ENCODE assay signal across 7 mouse cellular contexts in the genomic region with DNA sequence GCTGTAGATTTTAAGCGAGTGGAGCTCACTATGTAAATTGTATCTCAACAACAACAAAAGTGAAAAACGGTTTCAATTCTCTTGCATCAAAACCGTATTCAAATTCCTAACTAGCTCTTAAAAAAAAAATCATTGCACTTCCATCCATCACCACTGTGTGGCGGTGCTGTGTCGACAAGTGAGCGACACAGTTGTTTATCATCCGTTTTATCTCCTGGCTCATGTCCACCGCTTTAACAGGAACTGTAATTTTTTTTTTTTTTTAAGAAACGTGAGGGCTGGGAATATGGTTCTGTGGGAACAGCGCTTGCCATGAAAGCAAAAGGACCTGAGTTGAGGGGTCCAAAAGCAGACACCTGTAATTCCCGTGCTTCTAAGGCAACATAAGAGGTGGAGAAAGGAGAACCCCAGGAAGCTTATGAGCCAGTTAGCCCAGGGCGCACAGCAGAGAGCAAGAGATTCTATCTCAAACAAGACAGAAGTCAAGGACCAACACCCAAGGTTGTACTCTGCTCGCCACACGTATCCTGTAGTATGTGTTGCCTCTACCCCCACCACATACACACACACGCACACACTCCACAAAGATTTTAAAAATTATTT. TPM values are rescaled to one million over a fixed set of nuclear protein-coding genes. Genes with fewer than 3 reads are reported as not detected.
DNase-seq lines count a peak whose midpoint lies in the region; ATAC-seq and TF ChIP-seq lines count a peak whose summit lies in the region.

No protein-coding gene starts in this region.

- H3K4me1 ChIP-seq in forebrain, embryonic 12.5 days = peaks cover 7% of the 10 kb centered on the region; the same call in 1 of the 2 replicates
- H3K4me1 ChIP-seq in hindbrain, embryonic 11.5 days (replicated peaks; ENCODE audit: control insufficient read depth, insufficient read depth, low read length) = no peaks in the 10 kb centered on the region

- no peak for TF ChIP-seq POLR2A in brain, embryonic 14.5 days (IDR thresholded peaks at IDR 0.05; ENCODE audit: borderline replicate concordance, extremely low read depth, insufficient read depth, insufficient read length, poor library complexity, severe bottlenecking)

- H3K9me3 ChIP-seq in forebrain, embryonic 12.5 days = no peaks in the 10 kb centered on the region
- H3K9me3 ChIP-seq in hindbrain, embryonic 11.5 days (ENCODE audit: control insufficient read depth, low read length) = no peaks in the 10 kb centered on the region

- H3K36me3 ChIP-seq in forebrain, embryonic 12.5 days (replicated peaks) = no peaks in the 10 kb centered on the region
- H3K36me3 ChIP-seq in hindbrain, embryonic 11.5 days (ENCODE audit: control insufficient read depth, insufficient read depth, low read length) = no peaks in the 10 kb centered on the region

- WGBS in forebrain, embryonic 12.5 days = 24% methylated on average over 15 of the region's 15 CpGs
- WGBS in hindbrain, embryonic 11.5 days = 27% methylated on average over 15 of the region's 15 CpGs

- peak overlapping the region; percentile 10; the same call in 1 of the 2 replicates for H3K4me3 ChIP-seq in forebrain, embryonic 12.5 days (replicated peaks)
- H3K4me3 ChIP-seq in hindbrain, embryonic 11.5 days (ENCODE audit: low read depth, low read length) = no peak overlapping the region

- TF ChIP-seq CTCF in brain, embryonic 14.5 days (IDR thresholded peaks at IDR 0.05; ENCODE audit: borderline replicate concordance, extremely low read depth, insufficient read depth, insufficient read length) = peak; percentile 75; the same call in 1 of the 2 replicates

- peak; percentile 57 for DNase-seq in MN1 (ENCODE audit: low spot score)
- peak; percentile 89 for DNase-seq in brain, embryonic 14.5 days (ENCODE audit: low read depth)
- peak; percentile 80 for DNase-seq in hindbrain, embryonic 11.5 days (ENCODE audit: low spot score)
- DNase-seq in layer of hippocampus, postnatal 10 days (ENCODE audit: low spot score in 2 of 2) = peak; percentile 79 to 85
- peak; percentile 85 for DNase-seq in right cerebral cortex, postnatal 10 days (ENCODE audit: low spot score in 2 of 2)

- peak; percentile 49; the same call in 1 of the 2 replicates for ATAC-seq in forebrain, embryonic 12.5 days (ENCODE audit: low FRiP score)
- ATAC-seq in hindbrain, embryonic 11.5 days (ENCODE audit: low FRiP score) = no peak
- peak; percentile 79 for ATAC-seq in megakaryocyte, adult 5-6 weeks (ENCODE audit: poor library complexity, severe bottlenecking)

- peak overlapping the region; percentile 36 for H3K4me2 ChIP-seq in forebrain, embryonic 12.5 days
- H3K4me2 ChIP-seq in hindbrain, embryonic 11.5 days (replicated peaks; ENCODE audit: low read depth, low read length) = no peak overlapping the region

- no peak overlapping the region for H3K9ac ChIP-seq in forebrain, embryonic 12.5 days
- no peak overlapping the region for H3K9ac ChIP-seq in hindbrain, embryonic 11.5 days (ENCODE audit: low read depth, low read length)

- 0 out of 2 replicates have a peak, but pooled peaks cover 5% of the 10 kb centered on the region for H3K27me3 ChIP-seq in forebrain, embryonic 12.5 days
- no peaks in the 10 kb centered on the region for H3K27me3 ChIP-seq in hindbrain, embryonic 11.5 days (ENCODE audit: control insufficient read depth, insufficient read depth, low read length)

- H3K27ac ChIP-seq in forebrain, embryonic 12.5 days = no peak overlapping the region
- H3K27ac ChIP-seq in hindbrain, embryonic 11.5 days (ENCODE audit: low read depth, low read length) = no peak overlapping the region

RNA-seq across cellular contexts. Expression of gene Aicda, which starts 3.5 kb away (rescaled TPM):
- 0.25 and 0.75 TPM in 2 replicates for polyA plus RNA-seq in brain, embryonic 14.5 days (2012; rRNA removed)
- not detected in 2 replicates for polyA plus RNA-seq in forebrain, embryonic 12.5 days (2016; fragmentation: Nextera tagmentation; extraction: Ambion mirVana)
- polyA plus RNA-seq in hindbrain, embryonic 11.5 days (2014; fragmentation: Nextera tagmentation; extraction: Ambion mirVana) = 0.11 TPM in 1 of 2 replicates, not detected in the other
- not detected for total RNA-seq in layer of hippocampus, postnatal 10 days (2021)
- 0.07 TPM in 1 of 2 replicates, not detected in the other for total RNA-seq in megakaryocyte, adult 5-6 weeks (2015)
- total RNA-seq in megakaryocyte, adult 5-6 weeks (2017) = not detected in 2 replicates

RNA-seq across cellular contexts. Expression of gene Apobec1, which starts 45.2 kb away (rescaled TPM):
- polyA plus RNA-seq in brain, embryonic 14.5 days (2012; rRNA removed) = 1.9 and 3.5 TPM in 2 replicates
- polyA plus RNA-seq in forebrain, embryonic 12.5 days (2016; fragmentation: Nextera tagmentation; extraction: Ambion mirVana) = 1.6 and 1.9 TPM in 2 replicates
- polyA plus RNA-seq in hindbrain, embryonic 11.5 days (2014; fragmentation: Nextera tagmentation; extraction: Ambion mirVana) = 1.7 and 2.1 TPM in 2 replicates
- 1 to 10 TPM; 2.0 to 2.4 TPM for total RNA-seq in layer of hippocampus, postnatal 10 days (2021)
- total RNA-seq in megakaryocyte, adult 5-6 weeks (2015) = 112 and 151 TPM in 2 replicates
- total RNA-seq in megakaryocyte, adult 5-6 weeks (2017) = 78.0 and 87.4 TPM in 2 replicates

RNA-seq across cellular contexts. Expression of gene Mfap5, which starts 51.4 kb away (rescaled TPM):
- 2.0 TPM in 2 replicates for polyA plus RNA-seq in brain, embryonic 14.5 days (2012; rRNA removed)
- polyA plus RNA-seq in forebrain, embryonic 12.5 days (2016; fragmentation: Nextera tagmentation; extraction: Ambion mirVana) = 0.51 and 0.75 TPM in 2 replicates
- 1.2 and 1.6 TPM in 2 replicates for polyA plus RNA-seq in hindbrain, embryonic 11.5 days (2014; fragmentation: Nextera tagmentation; extraction: Ambion mirVana)
- 1 to 10 TPM in 1 of 2 experiments, under 1 TPM in 1; 0.73 to 1.2 TPM for total RNA-seq in layer of hippocampus, postnatal 10 days (2021)
- total RNA-seq in megakaryocyte, adult 5-6 weeks (2015) = not detected in 2 replicates
- total RNA-seq in megakaryocyte, adult 5-6 weeks (2017) = not detected in 2 replicates

RNA-seq across cellular contexts. Expression of gene Gdf3, which starts 52.8 kb away (rescaled TPM):
- polyA plus RNA-seq in brain, embryonic 14.5 days (2012; rRNA removed) = not detected in 2 replicates
- 0.12 TPM in 1 of 2 replicates, not detected in the other for polyA plus RNA-seq in forebrain, embryonic 12.5 days (2016; fragmentation: Nextera tagmentation; extraction: Ambion mirVana)
- polyA plus RNA-seq in hindbrain, embryonic 11.5 days (2014; fragmentation: Nextera tagmentation; extraction: Ambion mirVana) = 0.25 TPM in 1 of 2 replicates, not detected in the other
- not detected for total RNA-seq in layer of hippocampus, postnatal 10 days (2021)
- 0.62 and 1.7 TPM in 2 replicates for total RNA-seq in megakaryocyte, adult 5-6 weeks (2015)
- total RNA-seq in megakaryocyte, adult 5-6 weeks (2017) = 0.40 TPM in 1 of 2 replicates, not detected in the other

RNA-seq across cellular contexts. Expression of gene Rimklb, which starts 58.5 kb away (rescaled TPM):
- polyA plus RNA-seq in brain, embryonic 14.5 days (2012; rRNA removed) = 115 and 127 TPM in 2 replicates
- 81.6 and 84.6 TPM in 2 replicates for polyA plus RNA-seq in forebrain, embryonic 12.5 days (2016; fragmentation: Nextera tagmentation; extraction: Ambion mirVana)
- 62.1 and 63.4 TPM in 2 replicates for polyA plus RNA-seq in hindbrain, embryonic 11.5 days (2014; fragmentation: Nextera tagmentation; extraction: Ambion mirVana)
- 100 to 1,000 TPM; 246 to 252 TPM for total RNA-seq in layer of hippocampus, postnatal 10 days (2021)
- total RNA-seq in megakaryocyte, adult 5-6 weeks (2015) = not detected in 2 replicates
- not detected in 2 replicates for total RNA-seq in megakaryocyte, adult 5-6 weeks (2017)
